Comparison of ENCODE assay signal across 17 mouse cellular contexts in the genomic region with DNA sequence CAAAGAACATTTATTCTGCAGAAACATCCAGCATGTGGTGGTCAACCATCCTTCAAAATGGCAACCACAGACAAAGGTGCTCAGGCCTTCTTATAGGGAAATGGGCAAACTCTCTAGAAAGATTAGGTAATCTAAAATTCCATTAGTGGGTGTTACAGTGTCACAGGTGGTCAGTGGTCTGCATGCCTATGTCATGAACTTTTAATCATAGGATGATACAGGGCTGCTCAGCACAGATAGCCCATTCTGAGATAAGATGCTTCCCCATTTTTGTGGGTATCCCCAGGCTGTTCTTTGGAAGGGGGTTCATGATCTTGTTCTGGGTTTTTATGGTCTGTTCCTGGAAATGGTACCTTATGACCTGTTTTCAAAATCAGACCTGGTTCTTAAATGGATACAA.
"Had no signal": no experiment of that assay in that cellular context is flagged by ENCODE, and none has a peak within 500 bp of the region (broad histone marks: within the 10 kb centered on the region; RNA-seq: fewer than 3 reads in every experiment).

No protein-coding gene starts in this region.

- H3K27me3 ChIP-seq: neural tube, embryonic 12.5 days; neural tube, embryonic 13.5 days; neural tube, embryonic 15.5 days; stomach, embryonic 15.5 days had no signal

- DNase-seq: retina, postnatal 1 day; right cerebral cortex, adult 18-20 months; right cerebral cortex, postnatal 14 days; right cerebral cortex, postnatal 25 days; right cerebral cortex, postnatal 4 days; spleen, adult 18-20 months; thymus, adult 18-20 months; thymus, adult 2 months; thymus, postnatal 14 days; thymus, postnatal 25 days; thymus, postnatal 36 days; thymus, postnatal 4 days had no signal

- H3K9ac ChIP-seq: neural tube, embryonic 12.5 days; neural tube, embryonic 13.5 days; neural tube, embryonic 15.5 days; stomach, embryonic 15.5 days had no signal

- H3K4me3 ChIP-seq: neural tube, embryonic 12.5 days; neural tube, embryonic 13.5 days; neural tube, embryonic 15.5 days; stomach, embryonic 15.5 days had no signal

- H3K36me3 ChIP-seq: neural tube, embryonic 12.5 days; neural tube, embryonic 13.5 days; neural tube, embryonic 15.5 days; stomach, embryonic 15.5 days had no signal

- H3K9me3 ChIP-seq: neural tube, embryonic 12.5 days; neural tube, embryonic 13.5 days; stomach, embryonic 15.5 days had no signal

- H3K4me1 ChIP-seq: neural tube, embryonic 12.5 days; neural tube, embryonic 13.5 days; neural tube, embryonic 15.5 days; stomach, embryonic 15.5 days had no signal

- H3K27ac ChIP-seq: neural tube, embryonic 12.5 days; neural tube, embryonic 13.5 days; neural tube, embryonic 15.5 days; stomach, embryonic 15.5 days; stomach, postnatal 0 days had no signal
